Mouse (Mus musculus) megakaryocyte progenitor cell, adult 5-6 weeks (primary cell): ENCODE results near the gene Snd1. TPM values are rescaled to one million over a fixed set of nuclear protein-coding genes. Genes with fewer than 3 reads are reported as not detected.

Source experiments
- ATAC-seq: replicated peaks from 2 replicates; pipeline ENCODE4 v1.8.0; 2016; ENCODE audit warnings: mild to moderate bottlenecking, moderate TSS enrichment, inconsistent platforms; ENCODE audit not compliant: poor library complexity
- total RNA-seq, 2 experiments: library from RNA; stranded (forward) in 1 of 2; stranded (reverse) in 1 of 2; fragments of 157-497, 149-512 nt in 1 of 2; fragments of 200-1000 nt in 1 of 2; gene quantifications; 2 replicates each; pipeline versions ENCODE4 v1.2.3 to v1.2.4; 2015 to 2017

Gene Snd1
- total RNA-seq, 2 experiments from 2014 or later = 85.0 to 177 TPM

GRCm38 (mm10) chr6:28537851-28538527 is 63.0 kb downstream of the Snd1 start:
- no peak for ATAC-seq

GRCm38 (mm10) chr6:28542298-28542701 is 67.4 kb downstream of the Snd1 start:
- ATAC-seq = no peak

GRCm38 (mm10) chr6:28546943-28547342 is 72.0 kb downstream of the Snd1 start:
- no peak for ATAC-seq

GRCm38 (mm10) chr6:28549374-28549773 is 74.4 kb downstream of the Snd1 start:
- ATAC-seq = no peak

GRCm38 (mm10) chr6:28550255-28551004 is 75.5 kb downstream of the Snd1 start:
- ATAC-seq = no peak

GRCm38 (mm10) chr6:28554470-28554869 is 79.5 kb downstream of the Snd1 start:
- ATAC-seq = no peak

- no peak for ATAC-seq
Measured at GRCm38 (mm10) chr6:28555002-28555401, 80.1 kb downstream of the Snd1 start.

- ATAC-seq = no peak
Measured at GRCm38 (mm10) chr6:28555428-28555827, 80.5 kb downstream of the Snd1 start.

- ATAC-seq = no peak
Measured at GRCm38 (mm10) chr6:28557728-28558127, 82.8 kb downstream of the Snd1 start.

- ATAC-seq = no peak
Measured at GRCm38 (mm10) chr6:28559419-28559818, 84.5 kb downstream of the Snd1 start.

- ATAC-seq = no peak
Measured at GRCm38 (mm10) chr6:28561291-28561995, 86.5 kb downstream of the Snd1 start.

GRCm38 (mm10) chr6:28562323-28563044 is 87.5 kb downstream of the Snd1 start:
- ATAC-seq = no peak

GRCm38 (mm10) chr6:28567978-28568377 is 93.0 kb downstream of the Snd1 start:
- 0 out of 2 replicates have a peak, but pooled peaks have one; percentile 17 for ATAC-seq

GRCm38 (mm10) chr6:28571946-28572345 is 97.0 kb downstream of the Snd1 start:
- no peak for ATAC-seq

- ATAC-seq = peak; percentile 47
Measured at GRCm38 (mm10) chr6:28572991-28573759, 98.2 kb downstream of the Snd1 start.

- ATAC-seq = peak; percentile 90
Measured at GRCm38 (mm10) chr6:28576356-28577264, 101.7 kb downstream of the Snd1 start.

GRCm38 (mm10) chr6:28582847-28583246 is 107.9 kb downstream of the Snd1 start:
- no peak for ATAC-seq

GRCm38 (mm10) chr6:28583399-28583798 is 108.5 kb downstream of the Snd1 start:
- no peak for ATAC-seq

GRCm38 (mm10) chr6:28586806-28587205 is 111.9 kb downstream of the Snd1 start:
- ATAC-seq = no peak
